Mouse (Mus musculus): ENCODE measurements around the gene Gsto2. TPM values are rescaled to one million over a fixed set of nuclear protein-coding genes. Genes with fewer than 3 reads are reported as not detected.

The Gsto2 gene
- polyA plus RNA-seq, 1 experiment from 2014 or later = 0.99 TPM

GRCm38 (mm10) chr19:47908961-47909371 is 43.6 kb downstream of the Gsto2 start:
- Histone ChIP-seq H3K4me3 (ENCODE audit: low read depth, low read length) (no peak overlapping the region), H3K4me1 (ENCODE audit: control insufficient read depth, insufficient read depth, low read length) (peaks cover 7% of the 10 kb centered on the region), H3K36me3 (ENCODE audit: control insufficient read depth, insufficient read depth, low read length) (no peaks in the 10 kb centered on the region), H3K9me3 (ENCODE audit: control insufficient read depth, low read length) (no peaks in the 10 kb centered on the region), H3K27ac (ENCODE audit: low read depth, low read length) (peak overlapping the region; percentile 86; the same call in 1 of the 2 replicates), H3K27me3 (ENCODE audit: control insufficient read depth, insufficient read depth, low read length) (no peaks in the 10 kb centered on the region), H3K9ac (ENCODE audit: low read length) (peak overlapping the region; percentile 67), H3K4me2 (ENCODE audit: low read depth) (peak overlapping the region; percentile 45)
- no peak for DNase-seq (ENCODE audit: low spot score)
- WGBS = 17% methylated on average over 6 of the region's 6 CpGs
- peak; percentile 62 for ATAC-seq (ENCODE audit: insufficient read depth, low FRiP score, low TSS enrichment)

- H3K27me3 ChIP-seq (ENCODE audit: control insufficient read depth, insufficient read depth, low read length) = no peaks in the 10 kb centered on the region
- under 1% methylated on average over 10 of the region's 10 CpGs for WGBS
- H3K4me2 ChIP-seq (ENCODE audit: low read depth) = peak overlapping the region; percentile 45
- peak; percentile 69 for DNase-seq (ENCODE audit: low spot score)
- H3K9me3 ChIP-seq (ENCODE audit: control insufficient read depth, low read length) = no peaks in the 10 kb centered on the region
- peak overlapping the region; percentile 86 for H3K27ac ChIP-seq (ENCODE audit: low read depth, low read length)
- peak; percentile 64 for ATAC-seq (ENCODE audit: insufficient read depth, low FRiP score, low TSS enrichment)
- H3K36me3 ChIP-seq (ENCODE audit: control insufficient read depth, insufficient read depth, low read length) = no peaks in the 10 kb centered on the region
- peak overlapping the region; percentile 19; the same call in 1 of the 2 replicates for H3K4me3 ChIP-seq (ENCODE audit: low read depth, low read length)
- H3K9ac ChIP-seq (ENCODE audit: low read length) = peak overlapping the region; percentile 67
- peaks cover 7% of the 10 kb centered on the region for H3K4me1 ChIP-seq (ENCODE audit: control insufficient read depth, insufficient read depth, low read length)
Measured at GRCm38 (mm10) chr19:47909387-47910116, 44.2 kb downstream of the Gsto2 start.

GRCm38 (mm10) chr19:47910117-47910618 is 44.8 kb downstream of the Gsto2 start:
- peak overlapping the region; percentile 67 for H3K9ac ChIP-seq (ENCODE audit: low read length)
- DNase-seq (ENCODE audit: low spot score) (no peak), ATAC-seq (ENCODE audit: insufficient read depth, low FRiP score, low TSS enrichment) (no peak)
- no peaks in the 10 kb centered on the region for H3K36me3 ChIP-seq (ENCODE audit: control insufficient read depth, insufficient read depth, low read length)
- H3K27me3 ChIP-seq (ENCODE audit: control insufficient read depth, insufficient read depth, low read length) = no peaks in the 10 kb centered on the region
- peak overlapping the region; percentile 45 for H3K4me2 ChIP-seq (ENCODE audit: low read depth)
- H3K4me1 ChIP-seq (ENCODE audit: control insufficient read depth, insufficient read depth, low read length) = peaks cover 7% of the 10 kb centered on the region
- peak overlapping the region; percentile 86 for H3K27ac ChIP-seq (ENCODE audit: low read depth, low read length)
- WGBS = 48% methylated on average over 4 of the region's 4 CpGs
- H3K4me3 ChIP-seq (ENCODE audit: low read depth, low read length) = no peak overlapping the region
- H3K9me3 ChIP-seq (ENCODE audit: control insufficient read depth, low read length) = no peaks in the 10 kb centered on the region

- Histone ChIP-seq H3K36me3 (ENCODE audit: control insufficient read depth, insufficient read depth, low read length) (no peaks in the 10 kb centered on the region), H3K4me3 (ENCODE audit: low read depth, low read length) (no peak overlapping the region), H3K4me1 (ENCODE audit: control insufficient read depth, insufficient read depth, low read length) (peaks cover 7% of the 10 kb centered on the region), H3K27ac (ENCODE audit: low read depth, low read length) (no peak overlapping the region), H3K4me2 (ENCODE audit: low read depth) (no peak overlapping the region), H3K9me3 (ENCODE audit: control insufficient read depth, low read length) (no peaks in the 10 kb centered on the region), H3K9ac (ENCODE audit: low read length) (no peak overlapping the region), H3K27me3 (ENCODE audit: control insufficient read depth, insufficient read depth, low read length) (no peaks in the 10 kb centered on the region)
- ATAC-seq (ENCODE audit: insufficient read depth, low FRiP score, low TSS enrichment) (no peak), DNase-seq (ENCODE audit: low spot score) (no peak)
- whole genome bisulfite sequencing = 91% methylated on average over 4 of the region's 4 CpGs
Measured at GRCm38 (mm10) chr19:47910751-47911150, 45.4 kb downstream of the Gsto2 start.

- H3K9ac ChIP-seq (ENCODE audit: low read length) = no peak overlapping the region
- no peak overlapping the region for H3K4me3 ChIP-seq (ENCODE audit: low read depth, low read length)
- H3K27ac ChIP-seq (ENCODE audit: low read depth, low read length) = no peak overlapping the region
- no peaks in the 10 kb centered on the region for H3K27me3 ChIP-seq (ENCODE audit: control insufficient read depth, insufficient read depth, low read length)
- 67% methylated on average over 7 of the region's 7 CpGs for WGBS
- no peak for DNase-seq (ENCODE audit: low spot score)
- H3K9me3 ChIP-seq (ENCODE audit: control insufficient read depth, low read length) = no peaks in the 10 kb centered on the region
- H3K36me3 ChIP-seq (ENCODE audit: control insufficient read depth, insufficient read depth, low read length) = no peaks in the 10 kb centered on the region
- no peak for ATAC-seq (ENCODE audit: insufficient read depth, low FRiP score, low TSS enrichment)
- H3K4me2 ChIP-seq (ENCODE audit: low read depth) = no peak overlapping the region
- peaks cover 17% of the 10 kb centered on the region for H3K4me1 ChIP-seq (ENCODE audit: control insufficient read depth, insufficient read depth, low read length)
Measured at GRCm38 (mm10) chr19:47913344-47913743, 48.0 kb downstream of the Gsto2 start.

- Histone ChIP-seq H3K4me1 (ENCODE audit: control insufficient read depth, insufficient read depth, low read length) (peaks cover 12% of the 10 kb centered on the region), H3K4me3 (ENCODE audit: low read depth, low read length) (no peak overlapping the region), H3K9ac (ENCODE audit: low read length) (no peak overlapping the region), H3K9me3 (ENCODE audit: control insufficient read depth, low read length) (no peaks in the 10 kb centered on the region), H3K27me3 (ENCODE audit: control insufficient read depth, insufficient read depth, low read length) (no peaks in the 10 kb centered on the region), H3K4me2 (ENCODE audit: low read depth) (no peak overlapping the region), H3K27ac (ENCODE audit: low read depth, low read length) (no peak overlapping the region), H3K36me3 (ENCODE audit: control insufficient read depth, insufficient read depth, low read length) (no peaks in the 10 kb centered on the region)
- no peak for DNase-seq (ENCODE audit: low spot score)
- 89% methylated on average over 4 of the region's 4 CpGs for WGBS
- no peak for ATAC-seq (ENCODE audit: insufficient read depth, low FRiP score, low TSS enrichment)
Measured at GRCm38 (mm10) chr19:47914191-47914590, 48.9 kb downstream of the Gsto2 start.

GRCm38 (mm10) chr19:47915251-47915650 is 49.9 kb downstream of the Gsto2 start:
- Histone ChIP-seq H3K9me3 (ENCODE audit: control insufficient read depth, low read length) (no peaks in the 10 kb centered on the region), H3K4me1 (ENCODE audit: control insufficient read depth, insufficient read depth, low read length) (peaks cover 9% of the 10 kb centered on the region), H3K4me3 (ENCODE audit: low read depth, low read length) (no peak overlapping the region), H3K4me2 (ENCODE audit: low read depth) (no peak overlapping the region), H3K27me3 (ENCODE audit: control insufficient read depth, insufficient read depth, low read length) (no peaks in the 10 kb centered on the region), H3K36me3 (ENCODE audit: control insufficient read depth, insufficient read depth, low read length) (no peaks in the 10 kb centered on the region), H3K9ac (ENCODE audit: low read length) (no peak overlapping the region), H3K27ac (ENCODE audit: low read depth, low read length) (no peak overlapping the region)
- DNase-seq (ENCODE audit: low spot score) (no peak), ATAC-seq (ENCODE audit: insufficient read depth, low FRiP score, low TSS enrichment) (no peak)
- 84% methylated on average over 4 of the region's 4 CpGs for WGBS

GRCm38 (mm10) chr19:47917396-47917795 is 52.1 kb downstream of the Gsto2 start:
- peaks cover 9% of the 10 kb centered on the region for H3K4me1 ChIP-seq (ENCODE audit: control insufficient read depth, insufficient read depth, low read length)
- H3K27me3 ChIP-seq (ENCODE audit: control insufficient read depth, insufficient read depth, low read length) = no peaks in the 10 kb centered on the region
- ATAC-seq (ENCODE audit: insufficient read depth, low FRiP score, low TSS enrichment) (no peak), DNase-seq (ENCODE audit: low spot score) (no peak)
- peak overlapping the region; percentile 79 for H3K4me2 ChIP-seq (ENCODE audit: low read depth)
- WGBS = 21% methylated on average over 4 of the region's 4 CpGs
- no peak overlapping the region for H3K27ac ChIP-seq (ENCODE audit: low read depth, low read length)
- H3K9ac ChIP-seq (ENCODE audit: low read length) = peak overlapping the region; percentile 93
- no peaks in the 10 kb centered on the region for H3K36me3 ChIP-seq (ENCODE audit: control insufficient read depth, insufficient read depth, low read length)
- H3K9me3 ChIP-seq (ENCODE audit: control insufficient read depth, low read length) = no peaks in the 10 kb centered on the region
- peak overlapping the region; percentile 80 for H3K4me3 ChIP-seq (ENCODE audit: low read depth, low read length)

- H3K4me3 ChIP-seq (ENCODE audit: low read depth, low read length) = peak overlapping the region; percentile 80
- H3K4me1 ChIP-seq (ENCODE audit: control insufficient read depth, insufficient read depth, low read length) = peaks cover 9% of the 10 kb centered on the region
- DNase-seq (ENCODE audit: low spot score) (no peak), ATAC-seq (ENCODE audit: insufficient read depth, low FRiP score, low TSS enrichment) (no peak)
- H3K4me2 ChIP-seq (ENCODE audit: low read depth) = peak overlapping the region; percentile 79
- 22% methylated on average over 9 of the region's 9 CpGs for WGBS
- H3K36me3 ChIP-seq (ENCODE audit: control insufficient read depth, insufficient read depth, low read length) = no peaks in the 10 kb centered on the region
- no peaks in the 10 kb centered on the region for H3K9me3 ChIP-seq (ENCODE audit: control insufficient read depth, low read length)
- no peaks in the 10 kb centered on the region for H3K27me3 ChIP-seq (ENCODE audit: control insufficient read depth, insufficient read depth, low read length)
- H3K9ac ChIP-seq (ENCODE audit: low read length) = peak overlapping the region; percentile 93
- no peak overlapping the region for H3K27ac ChIP-seq (ENCODE audit: low read depth, low read length)
Measured at GRCm38 (mm10) chr19:47918016-47918415, 52.7 kb downstream of the Gsto2 start.
